Mouse (Mus musculus) hematopoietic stem cell, adult 5-6 weeks (primary cell): Measurements from ENCODE around the gene Megf9. TPM values are rescaled to one million over a fixed set of nuclear protein-coding genes. Genes with fewer than 3 reads are reported as not detected.

Source experiments
- ATAC-seq, 2 experiments: fragments of 125-278 bp in 1 of 2; replicated peaks in 1 of 2; 2 replicates each; pipeline ENCODE4 v1.8.0; 2016 to 2017; ENCODE audit warnings: inconsistent platforms in 2 of 2, mild to moderate bottlenecking in 2 of 2, moderate number of reproducible peaks in 2 of 2, low read depth in 1 of 2, moderate TSS enrichment in 1 of 2; ENCODE audit not compliant: low FRiP score in 2 of 2, poor library complexity in 2 of 2, severe bottlenecking in 2 of 2, insufficient read depth in 1 of 2, low TSS enrichment in 1 of 2
- total RNA-seq: library from RNA; stranded (forward); fragments of 172-1452, 232-1000 nt; gene quantifications from 2 replicates; pipeline ENCODE4 v1.2.3, GENCODE M21; 2017

The Megf9 gene
- total RNA-seq, 1 experiment from 2014 or later, result 3.7 TPM

DNA sequence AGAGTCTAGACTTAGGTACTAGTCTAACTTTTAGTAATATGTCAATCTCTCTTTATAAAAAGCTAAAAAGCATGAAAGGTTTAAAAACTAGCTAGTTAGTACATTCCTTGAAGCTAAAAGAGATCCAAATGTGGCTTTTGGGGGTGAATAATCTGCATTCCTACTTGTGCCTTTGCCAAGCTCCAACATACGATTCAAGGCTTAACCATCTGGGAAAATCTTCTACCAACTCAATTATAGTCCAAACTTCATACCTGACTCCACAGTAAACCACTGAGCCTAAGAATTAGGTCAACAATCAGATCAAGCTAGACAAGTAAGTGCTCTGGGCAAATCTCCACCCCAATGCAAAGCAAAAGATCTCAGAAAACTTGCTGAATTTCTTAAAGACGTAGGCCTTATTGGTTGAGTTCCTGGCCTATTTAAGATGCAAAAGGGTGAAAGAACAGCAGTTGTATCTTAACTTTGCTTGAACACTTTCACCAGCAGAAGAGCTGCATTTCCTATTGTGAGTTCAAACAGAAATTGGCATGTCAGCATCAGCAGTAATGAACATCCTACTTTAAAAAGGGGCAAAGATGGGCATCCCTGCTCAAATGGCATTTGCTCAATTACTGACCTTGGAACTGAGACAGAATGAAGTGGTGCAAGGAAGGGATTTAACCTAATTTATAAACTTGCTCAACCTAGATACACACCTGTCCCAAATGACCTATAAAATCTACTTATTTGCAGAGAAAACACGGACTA, 1.6 kb downstream of the Megf9 start:
- ATAC-seq, result no peak

DNA sequence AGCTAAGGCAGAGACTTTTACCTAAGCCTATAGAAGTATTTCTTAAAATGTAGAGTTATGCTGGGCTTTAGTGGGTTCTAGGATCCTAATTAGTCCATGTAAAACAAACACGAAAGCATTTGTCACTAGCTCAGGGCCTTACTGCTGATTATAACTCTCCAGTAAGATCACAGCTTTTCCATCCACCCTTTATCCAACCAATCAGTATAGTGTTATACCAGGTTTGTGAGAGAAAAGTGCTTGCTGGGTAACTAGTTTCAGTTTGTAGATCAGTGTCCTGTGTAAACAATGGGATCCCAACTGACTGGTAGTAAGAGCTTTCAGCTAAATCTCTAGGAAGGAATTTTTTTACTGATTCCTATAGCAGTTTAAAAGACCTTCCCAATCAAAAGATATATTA, 3.8 kb downstream of the Megf9 start:
- ATAC-seq, result no peak

DNA sequence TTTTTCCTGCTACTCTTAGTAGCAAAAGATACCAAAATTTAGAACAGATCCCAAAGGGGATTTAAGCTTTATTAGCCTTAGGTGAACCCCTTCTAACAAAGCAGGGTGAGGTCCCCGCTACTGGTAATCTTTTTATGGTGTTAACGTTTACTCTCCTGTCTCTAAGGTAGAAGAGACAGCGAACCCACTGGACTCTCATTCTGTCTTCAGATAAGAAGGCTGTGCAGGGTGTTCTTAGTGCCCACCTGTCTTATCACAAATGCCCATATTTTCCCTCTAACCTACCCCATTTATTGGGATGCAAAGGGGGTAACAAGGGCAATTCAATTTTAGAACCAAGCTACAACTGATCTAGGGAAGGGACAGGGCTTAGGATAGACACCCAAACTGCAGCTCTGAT, 6.2 kb downstream of the Megf9 start:
- no peak for ATAC-seq

DNA sequence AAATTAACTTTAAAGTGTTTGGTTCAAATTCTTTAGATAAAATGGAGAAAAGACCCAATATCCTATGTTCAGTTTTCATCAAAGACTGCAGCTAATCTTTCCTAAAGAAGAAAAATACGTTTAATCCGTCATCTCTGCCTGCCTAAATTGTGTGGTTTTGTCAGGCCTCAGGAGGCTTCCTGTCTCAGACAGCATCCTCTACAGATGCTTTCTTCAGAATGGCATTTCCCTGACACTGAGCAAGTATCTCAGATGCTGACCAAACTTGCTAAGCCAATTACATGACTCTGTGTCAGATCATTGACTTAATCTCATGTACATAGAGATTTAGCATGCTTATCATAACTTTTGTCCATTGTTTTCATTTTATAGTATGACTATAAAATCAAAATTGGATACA, 11.4 kb downstream of the Megf9 start:
- no peak for ATAC-seq

DNA sequence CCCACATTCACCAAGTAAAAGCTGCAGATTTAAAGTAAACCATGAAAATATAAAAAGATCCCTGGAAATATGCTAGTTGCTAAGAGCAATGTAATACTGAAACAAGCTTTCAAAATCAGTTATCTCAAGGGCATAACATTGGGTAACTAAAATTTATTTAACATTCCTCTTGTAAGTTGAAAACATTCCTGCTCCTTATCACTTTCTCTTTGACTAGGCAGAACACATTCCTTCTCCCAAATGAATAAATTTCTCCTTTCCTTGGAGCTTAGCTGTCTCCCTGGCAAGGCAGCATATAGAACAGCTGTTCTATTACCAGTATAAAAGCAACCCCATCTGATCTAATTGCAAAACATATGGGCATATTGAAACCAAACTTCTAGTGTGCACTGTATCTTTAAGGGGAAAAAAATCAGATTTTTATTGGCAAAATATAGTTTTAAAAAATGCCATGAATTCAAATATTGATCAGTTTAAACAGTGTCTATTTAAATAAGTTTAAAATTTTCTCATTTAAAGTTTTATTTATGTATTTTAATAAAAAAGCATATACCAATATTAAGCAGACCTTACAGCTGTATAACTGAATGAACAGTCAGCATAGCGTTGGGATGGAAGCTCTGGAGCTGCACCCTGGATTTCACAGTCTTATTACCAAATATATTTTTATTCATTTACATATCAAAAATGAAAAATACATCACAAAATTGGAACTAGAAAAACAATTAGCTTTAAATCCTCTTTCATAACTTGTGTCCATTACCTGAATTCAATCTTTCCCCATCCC, 13.1 kb downstream of the Megf9 start:
- no peak for ATAC-seq

DNA sequence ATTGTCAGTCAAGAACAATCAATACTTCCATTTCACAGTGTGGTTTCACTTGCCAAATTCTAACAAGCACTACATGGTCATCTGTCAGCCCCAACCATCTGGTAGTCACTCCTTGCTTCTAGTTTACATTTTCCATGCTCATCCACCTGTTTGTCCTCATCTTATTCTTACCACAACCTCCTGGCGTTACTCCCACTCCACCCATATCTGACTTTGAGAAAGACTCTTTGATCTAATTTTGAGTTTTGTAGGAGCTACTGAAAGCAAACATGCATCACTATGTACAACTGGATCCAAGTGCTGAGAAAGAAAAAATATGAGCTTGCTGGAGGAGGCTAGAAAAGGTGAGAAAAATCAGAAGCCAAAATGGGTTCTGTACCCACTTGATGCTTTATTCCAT, 17.1 kb downstream of the Megf9 start:
- no peak for ATAC-seq

DNA sequence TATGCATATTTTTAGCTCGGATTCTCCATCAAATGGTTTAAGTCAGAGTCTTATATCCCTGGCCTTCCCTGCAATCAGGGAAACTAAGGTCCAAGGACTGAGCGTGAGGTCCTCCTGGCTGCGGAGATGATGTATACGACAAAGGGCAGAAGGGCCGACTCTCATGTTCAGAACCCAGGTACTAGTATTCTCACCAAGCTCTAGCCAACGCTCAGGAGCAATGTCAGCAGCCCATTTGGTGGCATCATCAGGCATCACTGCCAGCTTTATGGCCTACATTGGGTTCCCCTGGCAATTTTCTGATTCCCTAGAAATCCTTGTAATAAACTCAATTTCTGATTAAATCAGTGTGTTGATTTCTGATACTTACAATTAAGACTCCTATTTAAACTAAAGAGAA, 18.5 kb downstream of the Megf9 start:
- no peak for ATAC-seq

DNA sequence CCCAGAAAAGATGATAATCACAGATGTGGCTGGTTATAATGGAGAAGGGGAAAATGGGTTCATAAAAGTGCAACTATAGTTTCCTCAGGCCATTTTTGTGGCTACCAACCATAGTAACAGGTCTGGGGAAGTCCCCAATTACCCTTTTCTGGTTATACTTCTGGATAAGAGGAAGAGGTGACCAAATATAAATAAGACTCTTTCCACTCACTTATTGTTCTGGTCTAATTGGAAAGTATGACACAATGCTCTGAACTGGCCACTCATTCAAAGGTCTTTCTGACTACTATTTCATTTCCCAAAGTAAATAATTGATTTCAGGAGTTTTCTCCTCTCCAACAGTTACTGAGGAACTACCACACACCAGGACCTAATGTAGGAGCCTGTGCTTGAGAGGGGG, 19.3 kb downstream of the Megf9 start:
- peak in 1 of 2 experiments; percentile 12; a peak in 1 of 4 replicates for ATAC-seq

DNA sequence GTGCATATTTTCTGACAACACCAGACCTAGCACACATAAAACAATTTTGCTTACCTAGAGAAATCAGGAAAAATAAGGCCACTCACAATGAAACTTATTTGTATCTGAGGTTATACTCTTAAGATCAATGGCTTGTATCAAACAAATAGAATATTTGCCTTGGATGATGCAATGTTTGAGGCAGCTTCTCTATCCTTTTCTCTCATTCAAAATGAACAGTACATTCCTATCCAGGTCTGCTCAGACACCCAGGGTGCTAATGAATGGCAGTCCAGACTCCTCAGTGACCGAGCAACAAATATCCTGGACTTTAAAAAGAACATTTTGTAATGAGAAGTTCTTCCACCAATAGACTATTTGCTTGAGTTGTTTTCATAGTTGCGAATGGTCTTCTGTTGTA, 24.8 kb downstream of the Megf9 start:
- no peak for ATAC-seq

DNA sequence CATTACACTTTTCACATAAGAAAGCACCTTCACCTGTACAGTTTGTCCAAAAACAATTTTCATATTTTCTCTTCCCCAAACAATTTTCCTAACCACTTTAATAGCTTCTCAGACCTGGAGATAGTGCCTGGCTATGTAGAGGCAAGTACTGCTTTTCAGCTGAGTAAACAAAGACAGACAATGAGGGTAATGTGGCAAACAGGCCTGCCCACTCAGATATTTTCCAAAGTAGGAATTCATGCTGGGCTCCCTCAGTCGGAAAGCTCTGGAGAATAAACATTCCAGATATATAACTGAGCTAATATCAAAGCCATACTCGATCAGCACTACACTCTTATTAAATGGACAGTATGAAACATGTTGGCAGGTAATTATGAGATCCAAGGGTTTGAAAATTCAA, 25.2 kb downstream of the Megf9 start:
- no peak for ATAC-seq

DNA sequence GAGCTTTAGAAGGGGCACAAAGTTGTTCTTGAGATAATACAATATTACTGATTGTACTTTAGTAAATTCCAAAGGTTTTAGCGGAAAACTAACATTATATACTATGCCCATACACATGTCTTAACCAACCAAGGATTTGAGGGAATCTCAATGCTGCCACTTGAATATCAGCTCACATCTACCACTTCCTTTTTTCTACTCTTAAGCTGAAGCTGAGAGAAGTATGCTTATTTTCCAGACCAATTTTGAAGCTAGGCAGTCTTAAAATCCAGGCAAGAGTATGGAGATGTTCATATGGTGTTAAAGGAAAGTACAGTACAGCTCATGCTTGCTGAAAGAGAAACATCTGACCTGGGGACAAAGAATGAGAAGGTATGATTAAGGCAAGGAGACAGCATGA, 26.6 kb downstream of the Megf9 start:
- ATAC-seq, result no peak

DNA sequence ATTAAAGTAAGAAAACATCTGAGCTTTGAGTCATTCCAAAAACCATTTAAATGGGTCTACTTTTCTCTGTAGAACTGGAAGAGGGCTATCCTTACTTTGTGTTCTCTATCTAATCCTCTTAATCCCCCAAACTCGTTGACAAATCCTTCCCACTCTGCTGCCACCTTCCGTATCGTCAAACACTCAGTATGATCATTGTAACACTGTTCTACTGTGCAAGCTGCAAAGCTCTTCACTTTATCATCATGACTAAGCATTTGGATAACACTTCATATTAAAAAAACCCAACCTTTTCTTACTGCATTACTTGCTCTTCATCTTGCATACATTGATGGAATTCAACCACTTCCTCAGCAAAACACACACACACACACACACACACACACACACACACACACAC, 28.8 kb downstream of the Megf9 start:
- no peak for ATAC-seq

DNA sequence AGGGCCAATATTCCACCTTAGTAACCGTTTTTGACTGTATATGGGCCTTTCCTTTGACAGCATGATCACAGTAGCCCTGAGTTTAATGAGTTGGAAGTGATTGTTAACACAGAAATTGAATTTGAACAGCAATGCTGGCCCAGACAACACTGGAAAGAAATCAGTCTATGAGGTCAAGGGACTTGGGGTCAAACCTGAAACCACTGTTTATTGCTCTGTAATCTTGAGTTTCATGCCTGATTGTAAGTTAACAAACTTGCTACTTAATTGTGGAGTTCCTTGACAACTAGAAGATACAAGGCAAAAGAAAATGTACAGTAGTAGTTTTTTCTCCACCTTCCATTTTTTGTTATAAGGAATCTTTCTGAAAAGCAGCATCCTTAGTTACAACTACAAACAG, 31.0 kb downstream of the Megf9 start:
- no peak for ATAC-seq

DNA sequence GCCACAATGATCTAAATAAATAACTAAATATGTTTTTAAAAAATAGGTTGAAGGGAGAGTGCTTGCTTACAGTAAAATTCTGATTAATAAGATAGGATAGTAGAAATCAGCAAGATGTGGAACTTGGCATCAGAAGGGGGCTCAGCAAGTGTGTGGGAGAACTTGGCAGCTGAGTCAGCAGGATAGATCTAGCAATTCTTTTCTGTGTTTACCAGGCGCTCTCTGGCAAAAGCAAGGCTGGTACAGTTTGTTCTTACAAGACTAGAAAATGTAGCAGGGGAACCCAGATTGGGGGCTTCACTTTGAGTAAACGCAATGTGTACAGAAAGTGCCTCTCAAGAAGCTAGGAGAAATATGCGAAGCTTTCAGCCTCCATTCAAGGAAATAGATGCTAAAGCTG, 35.5 kb downstream of the Megf9 start:
- no peak for ATAC-seq

DNA sequence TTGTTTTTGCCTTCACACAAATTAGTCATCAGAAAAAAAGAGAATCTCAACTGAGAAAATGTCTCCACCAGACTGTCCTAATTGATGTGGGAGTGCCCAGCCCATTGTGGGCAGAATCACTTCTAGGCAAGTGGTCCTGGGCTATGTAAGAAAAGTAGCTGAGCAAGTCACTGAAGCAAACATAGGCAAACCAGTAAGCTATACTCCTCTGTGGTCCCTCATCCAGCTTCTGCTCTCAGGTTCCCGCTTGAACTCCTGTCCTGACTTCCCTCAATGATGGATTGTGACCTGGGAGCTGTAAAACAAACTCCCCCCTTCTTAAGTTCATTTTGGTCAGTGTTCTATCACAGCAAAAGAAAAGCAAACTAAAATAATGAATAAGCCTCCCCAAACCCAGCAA, 37.8 kb downstream of the Megf9 start:
- no peak for ATAC-seq

DNA sequence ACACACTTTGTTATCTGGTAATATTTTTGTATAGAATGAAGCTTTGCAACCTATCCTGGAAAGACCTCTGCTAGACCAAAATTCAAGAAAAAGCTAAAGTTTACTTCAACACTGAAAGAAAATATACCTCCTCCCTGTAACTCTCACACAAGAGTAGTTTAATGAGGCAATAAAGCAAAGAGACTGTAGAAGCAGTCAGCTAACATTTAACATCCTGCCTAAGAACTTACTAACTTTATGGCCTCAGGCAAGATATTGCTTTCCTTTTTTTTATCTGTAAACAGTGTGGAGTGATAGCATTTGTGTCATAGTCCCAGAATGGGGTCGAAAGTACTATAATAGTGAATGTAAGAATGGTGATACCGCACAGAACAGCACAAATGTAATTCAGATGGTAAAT, 45.0 kb downstream of the Megf9 start:
- ATAC-seq, result no peak

DNA sequence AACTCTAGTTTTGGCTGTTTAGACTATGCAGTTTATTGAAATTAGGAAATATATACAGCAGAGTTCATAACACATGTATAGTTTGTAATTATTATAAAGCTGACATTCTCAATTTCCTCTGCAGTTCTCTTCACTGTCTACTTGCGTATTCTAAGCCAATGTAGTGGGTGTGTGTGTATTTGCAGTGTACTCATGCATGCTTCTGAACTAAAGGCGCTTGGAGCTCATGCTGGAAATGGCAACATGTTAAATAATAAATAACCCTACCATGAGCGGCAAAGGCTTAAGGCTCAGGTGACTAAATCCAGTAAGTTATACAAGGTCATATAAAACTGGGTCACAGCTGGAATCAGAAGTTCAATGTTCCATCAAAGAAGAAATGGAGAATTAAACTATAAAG, 46.4 kb downstream of the Megf9 start:
- ATAC-seq, result no peak

DNA sequence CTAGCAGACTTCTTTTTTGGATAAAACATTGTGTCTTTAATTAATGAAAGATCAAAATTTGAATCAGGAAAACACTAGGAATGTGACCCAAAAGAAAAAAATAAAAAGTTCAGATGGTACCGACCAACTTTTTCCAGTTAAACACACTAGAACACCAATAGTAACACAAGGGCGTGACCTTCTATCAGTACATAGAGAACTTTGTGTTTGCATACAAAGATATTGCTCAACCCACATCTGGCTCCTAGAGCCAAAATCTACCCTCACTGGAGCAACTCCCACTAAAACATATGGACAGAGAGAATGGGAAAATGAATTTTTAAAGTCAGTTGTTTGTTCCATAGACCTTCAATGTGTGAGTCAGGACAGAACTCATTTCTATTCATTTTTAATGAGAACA, 50.7 kb downstream of the Megf9 start:
- ATAC-seq, result no peak

DNA sequence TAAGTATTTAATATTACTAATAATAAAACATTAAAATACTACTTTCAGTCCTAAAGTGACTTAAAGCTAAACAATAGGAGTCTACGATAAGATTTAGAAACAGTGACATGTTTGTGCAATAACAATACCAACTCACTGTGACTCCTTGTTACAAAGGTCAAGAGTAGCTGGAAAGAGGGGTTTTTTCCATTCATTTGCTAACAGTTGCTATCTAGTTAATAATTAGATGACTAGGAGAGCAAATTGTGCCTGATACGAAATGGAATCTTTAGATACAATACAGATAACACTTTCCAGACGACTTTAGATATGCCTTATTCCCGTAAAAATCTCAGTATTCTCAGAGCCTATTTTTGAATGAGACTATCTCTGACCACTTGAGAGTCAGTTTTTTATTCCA, 52.9 kb downstream of the Megf9 start:
- no peak for ATAC-seq
